ENCODE assay signal across 19 mouse cellular contexts in the genomic region with DNA sequence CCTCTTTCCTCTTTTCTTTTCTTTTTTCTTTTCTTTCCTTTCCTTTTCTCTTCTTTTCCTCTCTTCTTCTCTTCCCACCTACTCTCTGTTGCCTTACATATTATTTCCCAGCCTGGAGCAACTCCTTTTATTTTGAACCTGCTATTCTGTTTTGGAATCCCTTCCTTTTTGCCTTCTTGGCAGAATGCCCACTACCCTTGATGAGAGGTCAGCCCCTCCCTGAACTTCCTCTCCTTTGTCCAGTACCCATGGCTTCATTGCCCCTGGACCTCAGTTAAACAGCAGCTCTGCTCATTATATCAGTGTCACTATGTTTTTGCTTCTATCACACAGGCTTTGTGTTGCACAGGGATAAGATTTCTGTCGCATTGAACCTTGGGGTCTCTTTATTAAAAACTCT.
DNase-seq lines count a peak whose midpoint lies in the region; ATAC-seq lines count a peak whose summit lies in the region.
"Had no signal": no experiment of that assay in that cellular context is flagged by ENCODE, and none has a peak within 500 bp of the region (broad histone marks: within the 10 kb centered on the region; RNA-seq: fewer than 3 reads in every experiment).

No protein-coding gene starts in this region.

- ATAC-seq in kidney, embryonic 14.5 days (ENCODE audit: low FRiP score, low TSS enrichment), result no peak
- no peak for ATAC-seq in monocyte, adult 5-6 weeks (replicated peaks; ENCODE audit: insufficient number of reproducible peaks, low FRiP score, low TSS enrichment, poor library complexity, severe bottlenecking)
- ATAC-seq: forebrain, embryonic 13.5 days; midbrain, embryonic 16.5 days had no signal

- H3K9ac ChIP-seq in kidney, embryonic 14.5 days (ENCODE audit: low read depth, low read length), result no peak overlapping the region
- H3K9ac ChIP-seq: forebrain, embryonic 13.5 days; hindbrain, embryonic 12.5 days; lung, embryonic 15.5 days had no signal

- no peaks in the 10 kb centered on the region for H3K9me3 ChIP-seq in kidney, embryonic 14.5 days (ENCODE audit: control insufficient read depth, low read length)
- H3K9me3 ChIP-seq: forebrain, embryonic 13.5 days; G1E; hindbrain, embryonic 12.5 days; lung, embryonic 15.5 days; megakaryocyte, embryonic 14.5 days had no signal

- no peak overlapping the region for H3K4me3 ChIP-seq in kidney, embryonic 14.5 days (ENCODE audit: low read length)
- H3K4me3 ChIP-seq: forebrain, embryonic 13.5 days; hindbrain, embryonic 12.5 days; lung, embryonic 15.5 days; megakaryocyte, embryonic 14.5 days had no signal

- 60% methylated on average over 1 of the region's 1 CpGs for WGBS in kidney, embryonic 14.5 days

- intact Hi-C loops in heart, postnatal 14 days (cut with DNase I), result no loop called here

- H3K27me3 ChIP-seq in kidney, embryonic 14.5 days (ENCODE audit: control insufficient read depth, insufficient read depth, low read length), result no peaks in the 10 kb centered on the region
- H3K27me3 ChIP-seq: forebrain, embryonic 13.5 days; hindbrain, embryonic 12.5 days; lung, embryonic 15.5 days; megakaryocyte, embryonic 14.5 days had no signal

- no peak overlapping the region for H3K4me2 ChIP-seq in kidney, embryonic 14.5 days (replicated peaks; ENCODE audit: low read depth, low read length)
- H3K4me2 ChIP-seq: forebrain, embryonic 13.5 days; hindbrain, embryonic 12.5 days; liver, embryonic 11.5 days; lung, embryonic 15.5 days had no signal

- H3K27ac ChIP-seq in kidney, embryonic 14.5 days (ENCODE audit: low read depth, low read length), result no peak overlapping the region
- H3K27ac ChIP-seq: forebrain, embryonic 13.5 days; hindbrain, embryonic 12.5 days; lung, embryonic 15.5 days had no signal

- H3K36me3 ChIP-seq in kidney, embryonic 14.5 days (ENCODE audit: control insufficient read depth, insufficient read depth, low read length), result no peaks in the 10 kb centered on the region
- H3K36me3 ChIP-seq: G1E; hindbrain, embryonic 12.5 days; lung, embryonic 15.5 days had no signal

- H3K4me1 ChIP-seq in kidney, embryonic 14.5 days (ENCODE audit: control insufficient read depth, insufficient read depth, low read length), result no peaks in the 10 kb centered on the region
- H3K4me1 ChIP-seq: megakaryocyte, embryonic 14.5 days had no signal

- peak; percentile 12 for DNase-seq in adrenal gland, postnatal 14 days
- no peak for DNase-seq in adrenal gland, adult (ENCODE audit: inconsistent age in 2 of 2, low spot score in 1 of 2)
- peak; percentile 2 for DNase-seq in kidney, adult 9 months
- DNase-seq in heart, postnatal 14 days, result peak; percentile 4 to 35
- DNase-seq in lung, postnatal 10 days, result peak; percentile 68
- DNase-seq in right cerebral cortex, postnatal 25 days, result no peak
- DNase-seq: cerebellum, adult 9-10 months; gastrocnemius, postnatal 14 days; layer of hippocampus, adult 9-11 months; thymus, postnatal 14 days had no signal

Comparison
In these comparisons a context has a peak if more than half of its experiments do, and no peak if none do; other contexts are left out.
1. DNase-seq: peak in adrenal gland, postnatal 14 days (single experiment), kidney, adult 9 months (single experiment), heart, postnatal 14 days (2 of 2) and lung, postnatal 10 days (single experiment); none in adrenal gland, adult (0 of 2) and right cerebral cortex, postnatal 25 days (single experiment).